Comparison of ENCODE assay signal across 31 mouse cellular contexts in the genomic region with DNA sequence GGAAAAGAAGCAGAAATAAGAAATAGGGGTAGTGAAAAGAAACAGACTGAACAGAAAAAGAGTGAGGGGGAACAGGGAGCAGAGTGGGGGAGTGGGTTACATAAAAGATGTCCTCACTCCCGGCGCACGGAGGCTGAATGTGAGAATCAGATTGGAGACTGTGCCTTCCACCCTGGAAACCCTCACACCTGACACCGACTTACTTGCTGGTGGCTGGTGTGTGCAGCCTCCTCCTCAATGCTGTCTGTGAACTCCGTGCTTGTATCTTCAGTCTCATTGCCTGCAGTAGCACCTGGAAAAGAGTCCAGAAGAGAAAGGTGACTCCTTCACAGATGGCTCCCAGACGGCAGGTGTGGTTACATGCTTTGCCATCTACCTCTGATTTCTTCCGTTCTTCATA. TPM values are rescaled to one million over a fixed set of nuclear protein-coding genes. Genes with fewer than 3 reads are reported as not detected.
A peak's percentile ranks its signal among the peaks of the same experiment; 100 is the strongest.
DNase-seq lines count a peak whose midpoint lies in the region; ATAC-seq and TF ChIP-seq lines count a peak whose summit lies in the region.
"Had no signal": no experiment of that assay in that cellular context is flagged by ENCODE, and none has a peak within 500 bp of the region (broad histone marks: within the 10 kb centered on the region; RNA-seq: fewer than 3 reads in every experiment).

No protein-coding gene starts in this region.

- H3K27ac ChIP-seq in heart, embryonic 12.5 days (ENCODE audit: poor library complexity, severe bottlenecking): no peak overlapping the region
- H3K27ac ChIP-seq in layer of hippocampus, adult 2 months: peak overlapping the region; percentile 7; the same call in 1 of the 2 replicates
- H3K27ac ChIP-seq: embryonic facial prominence, embryonic 12.5 days; forebrain, embryonic 13.5 days had no signal

- no peak for TF ChIP-seq CTCF in layer of hippocampus, adult 2 months (conservative IDR thresholded peaks at IDR 0.05)

- peak; percentile 48; the same call in 1 of the 2 replicates for ATAC-seq in frontal cortex, adult (ENCODE audit: low TSS enrichment)
- no peak for ATAC-seq in heart, embryonic 12.5 days (ENCODE audit: insufficient number of reproducible peaks, low FRiP score)
- ATAC-seq: activated CD4-positive, CD25-positive, alpha-beta regulatory T cell, adult 4 months; CD4-positive, CD25-positive, alpha-beta regulatory T cell, adult 4 months; forebrain, embryonic 13.5 days; forebrain, embryonic 16.5 days; Patski had no signal

- no peaks in the 10 kb centered on the region for H3K4me1 ChIP-seq in heart, embryonic 12.5 days (replicated peaks)
- H3K4me1 ChIP-seq: forebrain, embryonic 13.5 days had no signal

- no peak overlapping the region for H3K9ac ChIP-seq in heart, embryonic 12.5 days
- H3K9ac ChIP-seq: embryonic facial prominence, embryonic 12.5 days; forebrain, embryonic 13.5 days had no signal

- H3K4me3 ChIP-seq in heart, embryonic 12.5 days: no peak overlapping the region
- no peak overlapping the region for H3K4me3 ChIP-seq in layer of hippocampus, adult 2 months
- H3K4me3 ChIP-seq: embryonic facial prominence, embryonic 12.5 days; forebrain, embryonic 13.5 days had no signal

- H3K36me3 ChIP-seq in heart, embryonic 12.5 days: peaks cover 33% of the 10 kb centered on the region
- H3K36me3 ChIP-seq: embryonic facial prominence, embryonic 12.5 days; G1E had no signal

- no peaks in the 10 kb centered on the region for H3K9me3 ChIP-seq in heart, embryonic 12.5 days (replicated peaks)
- H3K9me3 ChIP-seq: embryonic facial prominence, embryonic 12.5 days; forebrain, embryonic 13.5 days; G1E had no signal

- H3K4me2 ChIP-seq in heart, embryonic 12.5 days: no peak overlapping the region
- H3K4me2 ChIP-seq: embryonic facial prominence, embryonic 12.5 days; forebrain, embryonic 13.5 days had no signal

- WGBS in heart, embryonic 12.5 days: 76% methylated on average over 7 of the region's 7 CpGs

- no peak for DNase-seq in frontal cortex, adult 2 months (ENCODE audit: extremely low spot score in 1 of 2, low spot score in 1 of 2)
- peak; percentile 87 for DNase-seq in heart, adult 11 months
- no peak for DNase-seq in layer of hippocampus, adult 2 months (ENCODE audit: low spot score in 2 of 2)
- no peak for DNase-seq in layer of hippocampus, adult 9-10 months (ENCODE audit: low spot score)
- peak; percentile 53 for DNase-seq in brain, adult 2 months (ENCODE audit: low read depth, low spot score)
- DNase-seq in spleen, postnatal 10 days (ENCODE audit: low spot score in 2 of 2): no peak
- DNase-seq: B cell, adult 2 months; cerebellum, adult 11 months; cerebellum, adult 18-20 months; cerebellum, adult 8-10 months; cerebellum, adult 9-11 months; cerebellum, postnatal 36 days; embryo, embryonic 11 days had no signal

- H3K27me3 ChIP-seq in heart, embryonic 12.5 days (replicated peaks): no peaks in the 10 kb centered on the region
- H3K27me3 ChIP-seq: CH12.LX; embryonic facial prominence, embryonic 12.5 days; forebrain, embryonic 13.5 days; Patski had no signal

RNA-seq across cellular contexts. Expression of a gene that starts 56.1 kb away (rescaled TPM):
- polyA plus RNA-seq in frontal cortex, adult 2 months (2012; rRNA removed): not detected in 2 replicates
- polyA plus RNA-seq in heart, embryonic 12.5 days (2016; fragmentation: Nextera tagmentation; extraction: Ambion mirVana): not detected in 2 replicates
- not detected for total RNA-seq in layer of hippocampus, adult 2 months (2021)
- total RNA-seq: adrenal gland, adult 18-20 months; adrenal gland, adult 8-10 months; adrenal gland, postnatal 14 days; adrenal gland, postnatal 36 days; CH12.LX; common myeloid progenitor, adult 5-6 weeks; G1E had no signal
- polyA plus RNA-seq: activated CD4-positive, CD25-positive, alpha-beta regulatory T cell, adult 4 months; brain, embryonic 14.5 days; CD4-positive, CD25-positive, alpha-beta regulatory T cell, adult 4 months; embryonic facial prominence, embryonic 12.5 days; embryonic facial prominence, embryonic 14.5 days; forebrain, embryonic 11.5 days; forebrain, embryonic 13.5 days; forebrain, embryonic 16.5 days; G1E; Patski had no signal

Comparison
In these comparisons a context has a peak if more than half of its experiments do, and no peak if none do; other contexts are left out.
1. DNase-seq: peak in heart, adult 11 months (single experiment) and brain, adult 2 months (single experiment); none in frontal cortex, adult 2 months (0 of 2), layer of hippocampus, adult 2 months (0 of 2), layer of hippocampus, adult 9-10 months (single experiment) and spleen, postnatal 10 days (0 of 2).